In the genomic region with DNA sequence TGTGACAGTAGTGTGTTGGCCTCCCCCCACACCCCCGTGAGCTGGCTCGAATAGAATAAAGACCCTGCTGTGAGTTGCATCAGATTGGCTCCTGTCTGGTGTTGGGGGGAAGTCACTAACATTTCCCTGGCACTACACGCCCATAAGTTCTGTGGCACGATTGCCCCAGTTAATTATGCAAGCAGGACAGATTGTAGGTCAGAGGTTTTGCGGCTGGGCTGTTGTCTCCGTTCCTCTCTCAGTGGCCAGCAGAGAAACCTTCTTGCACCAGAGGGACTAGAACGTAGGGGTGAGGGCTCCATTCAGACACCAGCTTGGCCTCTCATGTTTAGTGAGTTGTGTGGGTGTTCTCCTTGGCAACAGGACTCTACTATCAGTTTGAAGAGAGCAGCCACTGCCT, we compare ENCODE assay signal across 11 mouse cellular contexts.
"Had no signal": no experiment of that assay in that cellular context is flagged by ENCODE, and none has a peak within 500 bp of the region (broad histone marks: within the 10 kb centered on the region; RNA-seq: fewer than 3 reads in every experiment).

No protein-coding gene starts in this region.

- H3K4me1 ChIP-seq: liver, embryonic 13.5 days had no signal

- H3K27me3 ChIP-seq: liver, embryonic 13.5 days had no signal

- H3K36me3 ChIP-seq: limb, embryonic 10.5 days; liver, embryonic 13.5 days had no signal

- ATAC-seq: liver, postnatal 0 days; midbrain, embryonic 16.5 days had no signal

- H3K4me3 ChIP-seq: left cerebral cortex, adult 2 months; limb, embryonic 10.5 days; liver, embryonic 13.5 days; megakaryocyte, embryonic 14.5 days had no signal

- H3K9ac ChIP-seq: liver, embryonic 13.5 days; liver, postnatal 0 days had no signal

- H3K9me3 ChIP-seq: limb, embryonic 10.5 days; liver, embryonic 13.5 days had no signal

- DNase-seq: kidney, adult 2 months; kidney, postnatal 25 days; liver, embryonic 13.5 days; liver, postnatal 0 days; right cerebral cortex, postnatal 14 days; thymus, postnatal 36 days had no signal

- H3K4me2 ChIP-seq: liver, embryonic 13.5 days; midbrain, embryonic 11.5 days had no signal

- H3K27ac ChIP-seq: left cerebral cortex, adult 2 months; limb, embryonic 10.5 days; liver, embryonic 13.5 days had no signal
